Mouse (Mus musculus): ENCODE measurements at regions not wholly inside any gene's neighbourhood (a gene's known extent, or its start where the extent isn't known, plus 50 kb on each side); places are given as distances from the start of the nearest gene placed in this dataset.

DNA sequence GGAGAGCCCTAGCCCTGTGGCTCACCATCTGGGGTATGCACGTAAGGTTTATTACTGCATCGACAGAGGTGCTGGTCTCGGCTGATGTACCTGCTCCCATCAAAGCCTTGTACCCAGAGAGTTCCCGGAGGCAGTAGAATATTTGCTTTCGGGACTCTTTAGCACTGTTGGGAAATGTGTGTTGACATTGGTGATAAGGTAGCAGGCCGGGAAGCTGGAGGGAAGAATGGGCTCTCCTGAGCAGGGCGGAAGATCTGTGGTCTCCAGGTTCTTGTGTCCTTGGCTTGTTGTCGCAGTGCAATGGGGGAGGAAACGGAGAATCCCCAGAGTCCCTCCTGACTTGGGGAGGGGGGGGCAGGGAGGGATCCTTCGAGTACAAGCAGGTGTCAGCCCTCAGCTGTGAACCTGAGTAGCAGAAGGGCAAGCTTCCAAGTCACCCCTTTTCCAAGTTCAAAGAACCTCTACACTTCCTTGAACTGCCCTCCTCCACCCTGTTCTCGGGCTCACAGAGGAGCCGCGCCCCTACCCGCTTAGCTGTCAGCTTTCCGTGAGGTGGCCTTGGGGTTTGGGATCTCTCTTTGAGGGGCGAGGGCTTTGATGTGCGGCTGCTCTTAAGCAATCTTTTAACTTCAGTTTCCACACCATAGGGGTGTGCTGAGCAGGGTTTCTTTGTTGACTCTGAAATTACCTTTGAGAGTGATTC, 65.0 kb downstream of the Gadd45g start:
- Histone ChIP-seq H3K4me1 (ENCODE audit: control insufficient read depth, insufficient read depth, low read length) (no peaks in the 10 kb centered on the region), H3K4me3 (ENCODE audit: control insufficient read depth, low read depth, low read length) (no peak overlapping the region), H3K27ac (ENCODE audit: control insufficient read depth, insufficient read depth, low read depth, low read length) (no peak overlapping the region), H3K27me3 (ENCODE audit: control insufficient read depth, insufficient read depth, low read length) (no peaks in the 10 kb centered on the region), H3K36me3 (ENCODE audit: control insufficient read depth, insufficient read depth, low read length) (no peaks in the 10 kb centered on the region)
- TF ChIP-seq POLR2A (IDR thresholded peaks at IDR 0.05; ENCODE audit: control insufficient read depth, low read depth, low read length) (no peak), CTCF (IDR thresholded peaks at IDR 0.05; ENCODE audit: control insufficient read depth, insufficient read depth, insufficient replicate concordance, low read depth, low read length) (no peak)

- no peaks in the 10 kb centered on the region; the same call in 1 of the 2 replicates for H3K4me1 ChIP-seq (ENCODE audit: control insufficient read depth, insufficient read depth, low read length)
- H3K4me3 ChIP-seq (ENCODE audit: control insufficient read depth, low read depth, low read length), result no peak overlapping the region
- H3K36me3 ChIP-seq (ENCODE audit: control insufficient read depth, insufficient read depth, low read length), result no peaks in the 10 kb centered on the region
- TF ChIP-seq CTCF (IDR thresholded peaks at IDR 0.05; ENCODE audit: control insufficient read depth, insufficient read depth, insufficient replicate concordance, low read depth, low read length) (no peak), POLR2A (IDR thresholded peaks at IDR 0.05; ENCODE audit: control insufficient read depth, low read depth, low read length) (no peak)
- no peak overlapping the region for H3K27ac ChIP-seq (ENCODE audit: control insufficient read depth, insufficient read depth, low read depth, low read length)
- no peaks in the 10 kb centered on the region for H3K27me3 ChIP-seq (ENCODE audit: control insufficient read depth, insufficient read depth, low read length)
Measured at GRCm38 (mm10) chr13:51912477-51912876, 66.0 kb downstream of the Gadd45g start.

DNA sequence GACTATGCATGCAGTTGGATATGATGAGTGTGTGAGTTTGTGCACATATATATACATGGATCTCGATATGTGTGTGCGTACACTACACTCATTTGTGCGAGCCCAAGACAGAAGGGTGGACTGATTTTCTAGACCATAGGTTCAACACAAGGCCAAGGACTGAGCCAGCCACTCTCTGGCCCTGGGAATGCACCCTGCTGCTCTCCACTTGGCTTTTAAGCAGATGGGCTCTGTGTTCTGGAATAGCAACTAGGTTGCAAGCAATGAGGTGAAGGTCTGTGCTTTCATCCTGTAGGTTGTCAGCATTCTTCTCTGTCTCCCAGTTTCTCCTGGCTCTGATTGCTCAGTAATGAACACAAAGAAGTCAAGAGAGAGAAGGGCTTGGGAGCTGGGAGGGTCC, 66.5 kb downstream of the Gadd45g start:
- H3K27ac ChIP-seq (ENCODE audit: control insufficient read depth, insufficient read depth, low read depth, low read length), result no peak overlapping the region
- no peak overlapping the region for H3K4me3 ChIP-seq (ENCODE audit: control insufficient read depth, low read depth, low read length)
- no peak for TF ChIP-seq POLR2A (IDR thresholded peaks at IDR 0.05; ENCODE audit: control insufficient read depth, low read depth, low read length)
- TF ChIP-seq CTCF (IDR thresholded peaks at IDR 0.05; ENCODE audit: control insufficient read depth, insufficient read depth, insufficient replicate concordance, low read depth, low read length), result no peak

GRCm38 (mm10) chr13:51916666-51917240, 70.3 kb downstream of the Gadd45g start:
- Histone ChIP-seq H3K27me3 (ENCODE audit: control insufficient read depth, insufficient read depth, low read length) (no peaks in the 10 kb centered on the region), H3K4me1 (ENCODE audit: control insufficient read depth, insufficient read depth, low read length) (no peaks in the 10 kb centered on the region; the same call in 1 of the 2 replicates), H3K4me3 (ENCODE audit: control insufficient read depth, low read depth, low read length) (no peak overlapping the region), H3K27ac (ENCODE audit: control insufficient read depth, insufficient read depth, low read depth, low read length) (no peak overlapping the region), H3K36me3 (ENCODE audit: control insufficient read depth, insufficient read depth, low read length) (no peaks in the 10 kb centered on the region)
- TF ChIP-seq CTCF (IDR thresholded peaks at IDR 0.05; ENCODE audit: control insufficient read depth, insufficient read depth, insufficient replicate concordance, low read depth, low read length), result no peak
- no peak for TF ChIP-seq POLR2A (IDR thresholded peaks at IDR 0.05; ENCODE audit: control insufficient read depth, low read depth, low read length)

More for the DNA sequence above, 66.5 kb downstream of the Gadd45g start:
- H3K27me3 ChIP-seq (ENCODE audit: control insufficient read depth, insufficient read depth, low read length), result no peaks in the 10 kb centered on the region
- H3K36me3 ChIP-seq (ENCODE audit: control insufficient read depth, insufficient read depth, low read length), result no peaks in the 10 kb centered on the region
- no peaks in the 10 kb centered on the region; the same call in 1 of the 2 replicates for H3K4me1 ChIP-seq (ENCODE audit: control insufficient read depth, insufficient read depth, low read length)

- TF ChIP-seq POLR2A (IDR thresholded peaks at IDR 0.05; ENCODE audit: control insufficient read depth, low read depth, low read length), result no peak
- TF ChIP-seq CTCF (IDR thresholded peaks at IDR 0.05; ENCODE audit: control insufficient read depth, insufficient read depth, insufficient replicate concordance, low read depth, low read length), result no peak
- Histone ChIP-seq H3K27ac (ENCODE audit: control insufficient read depth, insufficient read depth, low read depth, low read length) (no peak overlapping the region), H3K36me3 (ENCODE audit: control insufficient read depth, insufficient read depth, low read length) (no peaks in the 10 kb centered on the region), H3K27me3 (ENCODE audit: control insufficient read depth, insufficient read depth, low read length) (no peaks in the 10 kb centered on the region), H3K4me1 (ENCODE audit: control insufficient read depth, insufficient read depth, low read length) (no peaks in the 10 kb centered on the region; the same call in 1 of the 2 replicates), H3K4me3 (ENCODE audit: control insufficient read depth, low read depth, low read length) (no peak overlapping the region)
Measured at GRCm38 (mm10) chr13:51917658-51918057, 71.2 kb downstream of the Gadd45g start.

DNA sequence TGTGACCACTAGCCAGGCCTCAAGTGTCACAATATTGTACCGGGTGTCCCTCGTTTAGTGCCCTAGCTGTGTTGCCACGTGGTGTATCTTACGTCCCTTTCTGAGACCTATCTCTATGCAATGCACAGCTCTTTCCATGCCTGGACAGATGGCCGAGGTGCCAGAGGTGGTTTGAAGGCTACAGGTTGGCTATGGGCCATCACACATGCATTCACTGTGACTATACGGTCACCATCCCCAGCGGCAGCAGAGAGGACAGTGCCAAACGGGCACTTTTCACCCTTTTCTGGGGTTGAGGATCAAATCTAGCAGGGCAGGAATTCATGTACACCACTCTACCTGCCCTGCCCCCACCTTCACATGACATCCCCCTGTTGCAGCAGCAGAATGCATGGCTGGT, 71.6 kb downstream of the Gadd45g start:
- no peak overlapping the region for H3K27ac ChIP-seq (ENCODE audit: control insufficient read depth, insufficient read depth, low read depth, low read length)
- H3K36me3 ChIP-seq (ENCODE audit: control insufficient read depth, insufficient read depth, low read length), result no peaks in the 10 kb centered on the region
- TF ChIP-seq POLR2A (IDR thresholded peaks at IDR 0.05; ENCODE audit: control insufficient read depth, low read depth, low read length) (no peak), CTCF (IDR thresholded peaks at IDR 0.05; ENCODE audit: control insufficient read depth, insufficient read depth, insufficient replicate concordance, low read depth, low read length) (no peak)
- H3K4me1 ChIP-seq (ENCODE audit: control insufficient read depth, insufficient read depth, low read length), result no peaks in the 10 kb centered on the region; the same call in 1 of the 2 replicates
- H3K4me3 ChIP-seq (ENCODE audit: control insufficient read depth, low read depth, low read length), result no peak overlapping the region
- H3K27me3 ChIP-seq (ENCODE audit: control insufficient read depth, insufficient read depth, low read length), result no peaks in the 10 kb centered on the region

DNA sequence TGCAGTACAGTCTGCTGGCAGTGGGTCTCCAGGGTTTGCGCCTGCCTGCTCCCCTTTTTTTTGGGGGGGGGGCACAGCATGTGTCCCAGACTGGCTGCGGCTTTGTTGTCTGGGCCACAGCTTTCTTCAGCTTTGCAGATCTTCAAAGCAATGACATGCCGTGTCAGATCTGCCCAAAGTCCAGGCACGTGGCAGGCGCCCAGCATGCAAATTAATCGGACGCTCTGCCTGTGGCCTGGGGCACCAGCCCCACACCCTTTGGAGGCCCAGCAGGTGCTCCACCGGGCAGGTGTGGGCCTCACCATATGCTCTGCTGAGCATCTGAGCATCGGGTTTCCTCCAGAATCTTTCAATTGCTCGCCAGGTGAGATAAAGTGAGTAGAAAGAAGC, 72.3 kb downstream of the Gadd45g start:
- no peak overlapping the region for H3K27ac ChIP-seq (ENCODE audit: control insufficient read depth, insufficient read depth, low read depth, low read length)
- H3K36me3 ChIP-seq (ENCODE audit: control insufficient read depth, insufficient read depth, low read length), result no peaks in the 10 kb centered on the region
- no peaks in the 10 kb centered on the region; the same call in 1 of the 2 replicates for H3K4me1 ChIP-seq (ENCODE audit: control insufficient read depth, insufficient read depth, low read length)
- TF ChIP-seq CTCF (IDR thresholded peaks at IDR 0.05; ENCODE audit: control insufficient read depth, insufficient read depth, insufficient replicate concordance, low read depth, low read length) (no peak), POLR2A (IDR thresholded peaks at IDR 0.05; ENCODE audit: control insufficient read depth, low read depth, low read length) (no peak)
- H3K4me3 ChIP-seq (ENCODE audit: control insufficient read depth, low read depth, low read length), result no peak overlapping the region
- no peaks in the 10 kb centered on the region for H3K27me3 ChIP-seq (ENCODE audit: control insufficient read depth, insufficient read depth, low read length)
